Mouse (Mus musculus): ENCODE results near the gene Tst.

- TF ChIP-seq CTCF (IDR thresholded peaks at IDR 0.05; ENCODE audit: borderline replicate concordance, insufficient read depth, low read depth, low read length) (peak; percentile 83), POLR2A (IDR thresholded peaks at IDR 0.05; ENCODE audit: borderline replicate concordance, insufficient read depth, low read length) (no peak)
Measured at GRCm38 (mm10) chr15:78422046-78422956, 16.6 kb upstream of the Tst start.

All from cerebellum, adult 2 months (tissue).